Mouse (Mus musculus): ENCODE measurements around the gene Camk1.

DNA sequence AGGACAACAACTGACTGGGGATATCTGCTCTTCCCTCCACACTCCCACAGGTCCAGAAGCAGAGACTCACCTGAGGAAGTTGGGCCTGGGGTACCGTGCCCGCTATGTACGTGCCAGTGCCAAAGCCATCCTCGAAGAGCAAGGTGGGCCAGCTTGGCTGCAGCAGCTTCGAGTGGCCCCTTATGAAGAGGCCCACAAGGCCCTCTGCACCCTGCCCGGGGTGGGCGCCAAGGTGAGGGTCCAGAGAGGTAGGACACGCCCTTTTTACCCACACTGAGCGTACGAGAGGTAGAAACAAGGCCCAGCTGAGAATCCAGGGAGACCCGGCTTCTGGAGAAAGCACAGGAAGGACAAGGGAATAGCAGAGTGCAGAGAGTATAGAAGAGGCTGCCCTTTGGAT, 12.1 kb downstream of the Camk1 start:
- TF ChIP-seq POLR2A (IDR thresholded peaks at IDR 0.05; ENCODE audit: extremely low read depth, insufficient read depth, low read length), result no peak
- no peak for TF ChIP-seq CTCF (IDR thresholded peaks at IDR 0.05; ENCODE audit: extremely low read depth, insufficient read depth, low read length)

Measured in cortical plate, adult 2 months (tissue).